Mouse (Mus musculus): ENCODE results near the gene Olfr1497. TPM values are rescaled to one million over a fixed set of nuclear protein-coding genes. Genes with fewer than 3 reads are reported as not detected.

Olfr1497 gene
- polyA plus RNA-seq (2014; fragmentation: Illumina TruSeq; extraction: RNeasy Lipid Tissue Mini Kit (QIAGEN cat#74804); ENCODE audit: low read depth, low replicate concordance), result not detected

GRCm38 (mm10) chr19:13798102-13798501, at the start of gene Olfr1497:
Gene Olfr1497, minus strand, starts transcription at chr19:13798202.

DNA sequence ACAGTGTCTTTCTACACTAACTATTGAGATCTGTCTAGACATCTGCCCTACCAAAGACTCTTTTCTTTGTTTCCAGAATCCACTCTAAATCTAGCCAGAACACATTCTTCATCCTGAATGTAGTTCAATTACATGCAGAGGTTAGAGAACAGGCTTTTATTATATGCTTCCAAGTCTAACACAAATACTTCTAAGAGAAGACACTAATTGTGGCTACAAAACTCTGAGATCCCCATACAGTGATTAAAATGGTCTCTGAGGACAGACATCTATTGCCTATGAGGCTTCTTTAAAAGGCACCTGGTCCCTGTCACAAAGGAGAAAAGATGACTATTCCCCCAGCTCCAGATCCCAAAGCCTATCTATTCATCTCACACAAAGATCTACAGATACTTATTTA, 32.4 kb upstream of the Olfr1497 start, which contains the start of gene Olfr1500:
Gene Olfr1500 (minus strand): TSS at position 101 of the 400 bp plus-strand sequence.

DNA sequence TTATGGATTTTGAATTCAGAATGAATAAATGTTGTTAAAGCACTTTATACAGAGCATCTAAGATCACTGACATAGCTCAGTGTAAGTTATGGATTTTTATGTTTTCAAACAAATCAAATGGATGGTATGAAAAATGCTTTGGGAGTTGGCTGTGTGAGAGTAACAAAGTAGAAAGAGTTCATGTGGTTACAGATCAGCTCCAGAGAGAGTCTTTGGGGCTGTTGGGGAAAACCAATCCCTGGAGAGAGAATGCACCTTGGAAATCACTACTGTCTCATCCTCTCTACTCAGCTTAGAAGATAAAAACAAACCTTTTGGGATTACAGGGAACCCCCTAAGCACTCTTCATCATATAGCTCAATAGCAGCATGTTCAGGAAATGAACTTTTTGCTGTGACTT, 21.3 kb upstream of the Olfr1497 start, which contains the start of gene Olfr1499:
Gene Olfr1499 (minus strand): TSS at position 101 of the 400 bp plus-strand sequence.

GRCm38 (mm10) chr19:13777578-13777977, 20.4 kb downstream of the Olfr1497 start, which contains the start of gene Olfr1496:
Gene Olfr1496, plus strand, starts transcription at chr19:13777878.

GRCm38 (mm10) chr19:13764306-13764705, 33.7 kb downstream of the Olfr1497 start, which contains the start of gene Olfr1495:
Gene Olfr1495, plus strand, starts transcription at chr19:13764606.

Other genes with a start within 250 kb of the Olfr1497 start
- not detected for gene Olfr1484, start 214.7 kb downstream of the Olfr1497 start, polyA plus RNA-seq (2014; fragmentation: Illumina TruSeq; extraction: RNeasy Lipid Tissue Mini Kit (QIAGEN cat#74804); ENCODE audit: low read depth, low replicate concordance)
- gene Olfr1487, start 180.8 kb downstream of the Olfr1497 start, polyA plus RNA-seq (2014; fragmentation: Illumina TruSeq; extraction: RNeasy Lipid Tissue Mini Kit (QIAGEN cat#74804); ENCODE audit: low read depth, low replicate concordance), result not detected
- gene Olfr1489, start 166.6 kb downstream of the Olfr1497 start, polyA plus RNA-seq (2014; fragmentation: Illumina TruSeq; extraction: RNeasy Lipid Tissue Mini Kit (QIAGEN cat#74804); ENCODE audit: low read depth, low replicate concordance), result not detected
- gene Olfr1490, start 147.1 kb downstream of the Olfr1497 start, polyA plus RNA-seq (2014; fragmentation: Illumina TruSeq; extraction: RNeasy Lipid Tissue Mini Kit (QIAGEN cat#74804); ENCODE audit: low read depth, low replicate concordance), result not detected
- not detected for gene Olfr1491, start 100.9 kb downstream of the Olfr1497 start, polyA plus RNA-seq (2014; fragmentation: Illumina TruSeq; extraction: RNeasy Lipid Tissue Mini Kit (QIAGEN cat#74804); ENCODE audit: low read depth, low replicate concordance)
- gene Olfr1493-ps1, start 74.9 kb downstream of the Olfr1497 start, polyA plus RNA-seq (2014; fragmentation: Illumina TruSeq; extraction: RNeasy Lipid Tissue Mini Kit (QIAGEN cat#74804); ENCODE audit: low read depth, low replicate concordance), result not detected
- gene Olfr1494, start 58.5 kb downstream of the Olfr1497 start, polyA plus RNA-seq (2014; fragmentation: Illumina TruSeq; extraction: RNeasy Lipid Tissue Mini Kit (QIAGEN cat#74804); ENCODE audit: low read depth, low replicate concordance), result not detected
- not detected for gene Olfr1495, start 33.6 kb downstream of the Olfr1497 start, polyA plus RNA-seq (2014; fragmentation: Illumina TruSeq; extraction: RNeasy Lipid Tissue Mini Kit (QIAGEN cat#74804); ENCODE audit: low read depth, low replicate concordance)
- not detected for gene Olfr1496, start 20.3 kb downstream of the Olfr1497 start, polyA plus RNA-seq (2014; fragmentation: Illumina TruSeq; extraction: RNeasy Lipid Tissue Mini Kit (QIAGEN cat#74804); ENCODE audit: low read depth, low replicate concordance)
- gene Olfr1499, start 21.2 kb upstream of the Olfr1497 start, polyA plus RNA-seq (2014; fragmentation: Illumina TruSeq; extraction: RNeasy Lipid Tissue Mini Kit (QIAGEN cat#74804); ENCODE audit: low read depth, low replicate concordance), result not detected
- gene Olfr1500, start 32.3 kb upstream of the Olfr1497 start, polyA plus RNA-seq (2014; fragmentation: Illumina TruSeq; extraction: RNeasy Lipid Tissue Mini Kit (QIAGEN cat#74804); ENCODE audit: low read depth, low replicate concordance), result not detected
- not detected for gene Olfr1501, start 52.5 kb upstream of the Olfr1497 start, polyA plus RNA-seq (2014; fragmentation: Illumina TruSeq; extraction: RNeasy Lipid Tissue Mini Kit (QIAGEN cat#74804); ENCODE audit: low read depth, low replicate concordance)
- gene Olfr1502, start 63.6 kb upstream of the Olfr1497 start, polyA plus RNA-seq (2014; fragmentation: Illumina TruSeq; extraction: RNeasy Lipid Tissue Mini Kit (QIAGEN cat#74804); ENCODE audit: low read depth, low replicate concordance), result not detected
- not detected for gene Olfr1504, start 99.7 kb upstream of the Olfr1497 start, polyA plus RNA-seq (2014; fragmentation: Illumina TruSeq; extraction: RNeasy Lipid Tissue Mini Kit (QIAGEN cat#74804); ENCODE audit: low read depth, low replicate concordance)
- not detected for gene Olfr1505, start 115.3 kb upstream of the Olfr1497 start, polyA plus RNA-seq (2014; fragmentation: Illumina TruSeq; extraction: RNeasy Lipid Tissue Mini Kit (QIAGEN cat#74804); ENCODE audit: low read depth, low replicate concordance)

All from adrenal gland, adult 10 weeks (tissue).